Mouse (Mus musculus) forebrain, embryonic 11.5 days (tissue): ENCODE measurements around the gene Gpr119. TPM values are rescaled to one million over a fixed set of nuclear protein-coding genes. Genes with fewer than 3 reads are reported as not detected.
A peak's percentile ranks its signal among the peaks of the same experiment; 100 is the strongest.

Experiments
- ATAC-seq: fragments of 200-750 bp; cut with Nextera tagmentation; replicated peaks from 2 replicates; pipeline ENCODE4 v1.8.0; 2017; ENCODE audit warnings: moderate TSS enrichment; ENCODE audit not compliant: low FRiP score
- DNase-seq: peaks from one replicate; pipeline ENCODE4 v3.0.0-alpha.2; 2017; ENCODE audit warnings: low spot score
- H3K27ac ChIP-seq: fragments of 300-500 bp; sonication (generic); 2 replicates; pipeline ENCODE4 v1.5.1; 2014; ENCODE audit warnings: low read depth, low read length
- H3K27me3 ChIP-seq: fragments of 300-500 bp; sonication (generic); 2 replicates; pipeline ENCODE4 v1.6.1; 2014; ENCODE audit warnings: mild to moderate bottlenecking, low read length, mixed read lengths; ENCODE audit not compliant: control insufficient read depth, insufficient read depth
- H3K36me3 ChIP-seq: fragments of 300-500 bp; sonication (generic); 2 replicates; pipeline ENCODE4 v1.6.1; 2014; ENCODE audit warnings: mild to moderate bottlenecking, low read length, moderate library complexity, mixed read lengths; ENCODE audit not compliant: control insufficient read depth, insufficient read depth
- H3K4me1 ChIP-seq: fragments of 300-500 bp; sonication (generic); replicated peaks from 2 replicates; pipeline ENCODE4 v1.6.1; 2014; ENCODE audit warnings: low read length, mixed read lengths; ENCODE audit not compliant: control insufficient read depth, insufficient read depth
- H3K4me2 ChIP-seq: fragments of 300-500 bp; sonication (generic); 2 replicates; pipeline ENCODE4 v1.6.1; 2014; ENCODE audit warnings: low read depth, mild to moderate bottlenecking, low read length, moderate library complexity, mixed read lengths; ENCODE audit not compliant: severe bottlenecking
- H3K4me3 ChIP-seq: fragments of 300-500 bp; sonication (generic); 2 replicates; pipeline ENCODE4 v1.5.1; 2014; ENCODE audit warnings: low read depth, low read length
- H3K9ac ChIP-seq: fragments of 300-500 bp; sonication (generic); 2 replicates; pipeline ENCODE4 v1.6.1; 2014; ENCODE audit warnings: low read length
- H3K9me3 ChIP-seq: fragments of 300-500 bp; sonication (generic); 2 replicates; pipeline ENCODE4 v1.6.1; 2016; ENCODE audit warnings: low read length, mixed read lengths; ENCODE audit not compliant: control insufficient read depth
- WGBS: fragments of 180-500 bp; shearing (Covaris S2); extraction: QIAGEN DNeasy Blood & Tissue Kit; methylation state at CpG from one replicate; pipeline ENCODE4 v1.1.7; 2014; 5-methylcytosine and 5-hydroxymethylcytosine counted together
- microRNA-seq: library from miRNA; unstranded; fragments of <30 nt; microRNA quantifications from one replicate; pipeline ENCODE4, GENCODE M21; 2016; ENCODE audit not compliant: insufficient number of aligned reads
- polyA plus RNA-seq: library from polyadenylated mRNA; unstranded; fragments of >200 nt; fragmentation: Nextera tagmentation; extraction: Ambion mirVana; gene quantifications from 2 replicates; pipeline ENCODE4 v1.2.1, GENCODE M21; 2014

The Gpr119 gene
- polyA plus RNA-seq, 1 experiment from 2014 or later, result not detected

GRCm38 (mm10) chrX:48666807-48667206 is 7.5 kb downstream of the Gpr119 start:
- Histone ChIP-seq H3K9ac (no peak overlapping the region), H3K4me2 (no peak overlapping the region), H3K27me3 (no peaks in the 10 kb centered on the region), H3K4me1 (no peaks in the 10 kb centered on the region), H3K36me3 (no peaks in the 10 kb centered on the region), H3K9me3 (no peaks in the 10 kb centered on the region), H3K4me3 (no peak overlapping the region), H3K27ac (no peak overlapping the region)
- 29% methylated on average over 6 of the region's 6 CpGs for WGBS
- DNase-seq (peak; percentile 54), ATAC-seq (peak; percentile 33; the same call in 1 of the 2 replicates)

GRCm38 (mm10) chrX:48644122-48644521 is 30.2 kb downstream of the Gpr119 start:
- Histone ChIP-seq H3K4me1 (no peaks in the 10 kb centered on the region), H3K9me3 (no peaks in the 10 kb centered on the region), H3K36me3 (no peaks in the 10 kb centered on the region), H3K27ac (no peak overlapping the region), H3K9ac (no peak overlapping the region), H3K27me3 (no peaks in the 10 kb centered on the region), H3K4me2 (no peak overlapping the region), H3K4me3 (no peak overlapping the region)
- no peak for ATAC-seq
- peak; percentile 47 for DNase-seq
- WGBS, result 92% methylated on average over 2 of the region's 2 CpGs

- no peaks in the 10 kb centered on the region for H3K27me3 ChIP-seq
- DNase-seq, result no peak
- no peaks in the 10 kb centered on the region for H3K9me3 ChIP-seq
- no peak overlapping the region for H3K4me3 ChIP-seq
- H3K9ac ChIP-seq, result no peak overlapping the region
- WGBS, result 55% methylated on average over 2 of the region's 2 CpGs
- no peaks in the 10 kb centered on the region for H3K4me1 ChIP-seq
- no peak for ATAC-seq
- no peak overlapping the region for H3K27ac ChIP-seq
- H3K36me3 ChIP-seq, result no peaks in the 10 kb centered on the region
- no peak overlapping the region for H3K4me2 ChIP-seq
Observed at GRCm38 (mm10) chrX:48637032-48637431, 37.2 kb downstream of the Gpr119 start.

- Histone ChIP-seq H3K27me3 (no peaks in the 10 kb centered on the region), H3K4me2 (peak overlapping the region; percentile 47), H3K36me3 (no peaks in the 10 kb centered on the region), H3K27ac (peak overlapping the region; percentile 87; the same call in 1 of the 2 replicates), H3K4me3 (peak overlapping the region; percentile 52), H3K9ac (peak overlapping the region; percentile 58; the same call in 1 of the 2 replicates), H3K4me1 (no peaks in the 10 kb centered on the region), H3K9me3 (no peaks in the 10 kb centered on the region)
- DNase-seq (no peak), ATAC-seq (no peak; the same call in 1 of the 2 replicates)
- 26% methylated on average over 9 of the region's 9 CpGs for WGBS
Observed at GRCm38 (mm10) chrX:48624054-48624420, 50.2 kb downstream of the Gpr119 start.

- H3K9me3 ChIP-seq, result no peaks in the 10 kb centered on the region
- peak within 1 kb of the TSS; percentile 58 for H3K9ac ChIP-seq
Observed at GRCm38 (mm10) chrX:48623379-48624053, 50.8 kb downstream of the Gpr119 start, which contains the start of gene Slc25a14. Gene Slc25a14 (plus strand): TSS chrX:48623413.

GRCm38 (mm10) chrX:48623049-48623378 is 51.3 kb downstream of the Gpr119 start:
- WGBS, result 19% methylated on average over 4 of the region's 4 CpGs

More at GRCm38 (mm10) chrX:48623379-48624053, 50.8 kb downstream of the Gpr119 start, which contains the start of gene Slc25a14:
- H3K4me2 ChIP-seq, result peak within 1 kb of the TSS; percentile 47
- H3K4me1 ChIP-seq, result no peaks in the 10 kb centered on the region
- WGBS, result 15% methylated on average over 32 of the region's 38 CpGs
- H3K4me3 ChIP-seq, result peak within 1 kb of the TSS; percentile 52
- ATAC-seq, result peak; percentile 96
- H3K36me3 ChIP-seq, result no peaks in the 10 kb centered on the region
- peak; percentile 81 for DNase-seq
- H3K27ac ChIP-seq, result peak within 1 kb of the TSS; percentile 87
- no peaks in the 10 kb centered on the region for H3K27me3 ChIP-seq

More at GRCm38 (mm10) chrX:48623049-48623378, 51.3 kb downstream of the Gpr119 start:
- no peaks in the 10 kb centered on the region for H3K4me1 ChIP-seq
- peak overlapping the region; percentile 58 for H3K9ac ChIP-seq
- no peak for DNase-seq
- peak overlapping the region; percentile 87 for H3K27ac ChIP-seq
- no peaks in the 10 kb centered on the region for H3K27me3 ChIP-seq
- peak overlapping the region; percentile 52 for H3K4me3 ChIP-seq
- H3K9me3 ChIP-seq, result no peaks in the 10 kb centered on the region
- H3K4me2 ChIP-seq, result peak overlapping the region; percentile 41
- ATAC-seq, result no peak; the same call in 1 of the 2 replicates
- H3K36me3 ChIP-seq, result no peaks in the 10 kb centered on the region

Small RNA genes lying within 50 kb of the gene (microRNA-seq; reads per million reads assigned to microRNA genes)
- not detected for gene Gm27828

Other genes starting within 250 kb of the Gpr119 start
- 2.7 and 3.2 TPM in 2 replicates for gene Elf4, start 211.3 kb downstream of the Gpr119 start, polyA plus RNA-seq
- 80.7 and 83.6 TPM in 2 replicates for gene Aifm1, start 160.9 kb downstream of the Gpr119 start, polyA plus RNA-seq
- gene Rab33a, start 155.2 kb downstream of the Gpr119 start, polyA plus RNA-seq, result 22.4 and 22.9 TPM in 2 replicates
- gene Zfp280c, start 80.0 kb downstream of the Gpr119 start, polyA plus RNA-seq, result 19.4 and 25.1 TPM in 2 replicates
- 24.6 and 26.4 TPM in 2 replicates for gene Slc25a14, start 51.1 kb downstream of the Gpr119 start, polyA plus RNA-seq
- gene Rbmx2, start 20.5 kb upstream of the Gpr119 start, polyA plus RNA-seq, result 25.4 and 26.4 TPM in 2 replicates
- gene Gm595, start 203.2 kb upstream of the Gpr119 start, polyA plus RNA-seq, result not detected in 2 replicates